Mouse (Mus musculus): ENCODE data around the gene Iffo2.
A peak's percentile ranks its signal among the peaks of the same experiment; 100 is the strongest.

- TF ChIP-seq CTCF (IDR thresholded peaks at IDR 0.05; ENCODE audit: extremely low read depth, insufficient read length, insufficient replicate concordance, low read depth, low read length) (0 out of 2 replicates have a peak, but pooled peaks have one; percentile 4), POLR2A (IDR thresholded peaks at IDR 0.05; ENCODE audit: low read depth, low read length) (no peak)
Measured at GRCm38 (mm10) chr4:139601519-139602356, 71.4 kb downstream of the Iffo2 start.

All from small intestine, adult 2 months (tissue).